ENCODE assay signal across 13 mouse cellular contexts in genomic region chr3:89578083-89578482, GRCm38 (mm10). TPM values are rescaled to one million over a fixed set of nuclear protein-coding genes. Genes with fewer than 3 reads are reported as not detected.
A peak's percentile ranks its signal among the peaks of the same experiment; 100 is the strongest.
DNase-seq lines count a peak whose midpoint lies in the region; ATAC-seq and TF ChIP-seq lines count a peak whose summit lies in the region.
"Had no signal": no experiment of that assay in that cellular context is flagged by ENCODE, and none has a peak within 500 bp of the region (broad histone marks: within the 10 kb centered on the region; RNA-seq: fewer than 3 reads in every experiment).

No protein-coding gene starts in this region.

- peak; percentile 41 for TF ChIP-seq CTCF in intestine, postnatal 0 days (IDR thresholded peaks at IDR 0.05; ENCODE audit: low read depth)

- H3K4me3 ChIP-seq in intestine, postnatal 0 days (ENCODE audit: low read depth, low read length): no peak overlapping the region
- H3K4me3 ChIP-seq in intestine, embryonic 15.5 days (replicated peaks): no peak overlapping the region
- H3K4me3 ChIP-seq in midbrain, embryonic 13.5 days (replicated peaks): no peak overlapping the region
- H3K4me3 ChIP-seq in midbrain, embryonic 15.5 days: no peak overlapping the region
- no peak overlapping the region for H3K4me3 ChIP-seq in ES-E14 (ENCODE audit: insufficient read depth in 1 of 2, low read depth in 1 of 2, low read length in 2 of 2, poor library complexity in 1 of 2, severe bottlenecking in 1 of 2)
- H3K4me3 ChIP-seq: limb, embryonic 12.5 days; midbrain, embryonic 12.5 days; neural tube, embryonic 12.5 days had no signal

- H3K4me1 ChIP-seq in intestine, postnatal 0 days (replicated peaks; ENCODE audit: control insufficient read depth, insufficient read depth, low read length): no peaks in the 10 kb centered on the region
- no peaks in the 10 kb centered on the region for H3K4me1 ChIP-seq in intestine, embryonic 15.5 days (replicated peaks)
- peaks cover 11% of the 10 kb centered on the region for H3K4me1 ChIP-seq in midbrain, embryonic 13.5 days (replicated peaks)
- 0 out of 2 replicates have a peak, but pooled peaks cover 3% of the 10 kb centered on the region for H3K4me1 ChIP-seq in midbrain, embryonic 15.5 days
- H3K4me1 ChIP-seq in ES-E14 (ENCODE audit: control insufficient read depth in 2 of 2, insufficient read depth in 2 of 2, low read length in 2 of 2, poor library complexity in 1 of 2): peaks cover 4 to 14% of the 10 kb centered on the region in 2 experiments; a peak in 3 of 4 replicates
- H3K4me1 ChIP-seq: neural tube, embryonic 12.5 days had no signal

- H3K27me3 ChIP-seq in intestine, postnatal 0 days (replicated peaks; ENCODE audit: control insufficient read depth, insufficient read depth, low read length): no peaks in the 10 kb centered on the region
- H3K27me3 ChIP-seq in intestine, embryonic 15.5 days (replicated peaks): no peaks in the 10 kb centered on the region
- H3K27me3 ChIP-seq in midbrain, embryonic 13.5 days: no peaks in the 10 kb centered on the region
- H3K27me3 ChIP-seq in midbrain, embryonic 15.5 days (replicated peaks): no peaks in the 10 kb centered on the region
- H3K27me3 ChIP-seq: midbrain, embryonic 12.5 days; neural tube, embryonic 12.5 days had no signal

- no peaks in the 10 kb centered on the region for H3K9me3 ChIP-seq in intestine, postnatal 0 days (ENCODE audit: control insufficient read depth)
- H3K9me3 ChIP-seq in intestine, embryonic 15.5 days: no peaks in the 10 kb centered on the region
- no peaks in the 10 kb centered on the region for H3K9me3 ChIP-seq in midbrain, embryonic 13.5 days
- H3K9me3 ChIP-seq in midbrain, embryonic 15.5 days: no peaks in the 10 kb centered on the region
- H3K9me3 ChIP-seq in ES-E14 (ENCODE audit: control insufficient read depth, insufficient read depth, low read depth, low read length): no peaks in the 10 kb centered on the region
- H3K9me3 ChIP-seq: limb, embryonic 12.5 days had no signal

- in situ Hi-C loops in ES-E14 (cut with MboI; ENCODE audit: low sequenced_read_pairs in 2 of 2, unreplicated experiment in 2 of 2): no loop called here

- DNase-seq in ES-E14 (ENCODE audit: low read depth, low spot score): peak; percentile 27
- peak; percentile 27 for DNase-seq in naive thymus-derived CD4-positive, alpha-beta T cell, adult 2 months (ENCODE audit: low read depth)
- no peak for DNase-seq in ovary, adult 18-20 months (ENCODE audit: low spot score)
- DNase-seq in urinary bladder, adult 18-20 months (ENCODE audit: low spot score in 2 of 2): no peak
- DNase-seq: kidney, postnatal 36 days had no signal

- 74% methylated on average over 4 of the region's 4 CpGs for whole genome bisulfite sequencing in intestine, postnatal 0 days
- WGBS in intestine, embryonic 15.5 days: 81% methylated on average over 4 of the region's 4 CpGs
- WGBS in midbrain, embryonic 13.5 days: 69% methylated on average over 4 of the region's 4 CpGs
- WGBS in midbrain, embryonic 15.5 days: 71% methylated on average over 4 of the region's 4 CpGs

- no peak overlapping the region for H3K27ac ChIP-seq in intestine, postnatal 0 days (ENCODE audit: low read depth, low read length)
- H3K27ac ChIP-seq in intestine, embryonic 15.5 days: no peak overlapping the region
- H3K27ac ChIP-seq in midbrain, embryonic 13.5 days: no peak overlapping the region
- no peak overlapping the region for H3K27ac ChIP-seq in midbrain, embryonic 15.5 days
- no peak overlapping the region for H3K27ac ChIP-seq in ES-E14 (ENCODE audit: insufficient read depth, low read depth, low read length, poor library complexity, severe bottlenecking)
- H3K27ac ChIP-seq: limb, embryonic 12.5 days; midbrain, embryonic 12.5 days; neural tube, embryonic 12.5 days had no signal

- no peaks in the 10 kb centered on the region for H3K36me3 ChIP-seq in intestine, postnatal 0 days (ENCODE audit: control insufficient read depth, insufficient read depth)
- H3K36me3 ChIP-seq in intestine, embryonic 15.5 days: no peaks in the 10 kb centered on the region
- no peaks in the 10 kb centered on the region for H3K36me3 ChIP-seq in midbrain, embryonic 13.5 days
- no peaks in the 10 kb centered on the region for H3K36me3 ChIP-seq in midbrain, embryonic 15.5 days (replicated peaks)
- no peaks in the 10 kb centered on the region for H3K36me3 ChIP-seq in ES-E14 (ENCODE audit: control insufficient read depth, insufficient read depth, low read length, poor library complexity, severe bottlenecking)
- H3K36me3 ChIP-seq: limb, embryonic 12.5 days; midbrain, embryonic 12.5 days; neural tube, embryonic 12.5 days had no signal

- no peak for ATAC-seq in intestine, postnatal 0 days
- no peak for ATAC-seq in intestine, embryonic 15.5 days
- 0 out of 2 replicates have a peak, but pooled peaks have one; percentile 20 for ATAC-seq in midbrain, embryonic 13.5 days
- ATAC-seq in midbrain, embryonic 15.5 days (replicated peaks): no peak
- ATAC-seq: hindbrain, embryonic 16.5 days had no signal

- H3K9ac ChIP-seq in intestine, postnatal 0 days (ENCODE audit: low read depth, low read length): no peak overlapping the region
- H3K9ac ChIP-seq in intestine, embryonic 15.5 days: no peak overlapping the region
- H3K9ac ChIP-seq in midbrain, embryonic 13.5 days (replicated peaks): no peak overlapping the region
- no peak overlapping the region for H3K9ac ChIP-seq in midbrain, embryonic 15.5 days
- no peak overlapping the region for H3K9ac ChIP-seq in ES-E14 (ENCODE audit: insufficient read depth, low read depth, low read length, poor library complexity, severe bottlenecking)
- H3K9ac ChIP-seq: limb, embryonic 12.5 days; midbrain, embryonic 12.5 days; neural tube, embryonic 12.5 days had no signal

- no peak overlapping the region for H3K4me2 ChIP-seq in intestine, postnatal 0 days (replicated peaks; ENCODE audit: low read depth)
- H3K4me2 ChIP-seq in intestine, embryonic 15.5 days (replicated peaks): no peak overlapping the region
- no peak overlapping the region for H3K4me2 ChIP-seq in midbrain, embryonic 13.5 days (replicated peaks)
- no peak overlapping the region for H3K4me2 ChIP-seq in midbrain, embryonic 15.5 days
- H3K4me2 ChIP-seq: limb, embryonic 12.5 days; midbrain, embryonic 12.5 days; neural tube, embryonic 12.5 days had no signal

TF ChIP-seq in ES-E14, 5 proteins besides CTCF, POLR2A, EP300 and RAD21:
- TF ChIP-seq CHD2 (IDR thresholded peaks at IDR 0.05; ENCODE audit: low read depth, low read length) (no peak), MAFK (IDR thresholded peaks at IDR 0.05; ENCODE audit: insufficient read depth, low read depth, low read length) (no peak), ZNF384 (IDR thresholded peaks at IDR 0.05; ENCODE audit: low read depth, low read length) (no peak), ZC3H11A (IDR thresholded peaks at IDR 0.05; ENCODE audit: borderline replicate concordance, low read depth, low read length) (no peak), HCFC1 (IDR thresholded peaks at IDR 0.05; ENCODE audit: borderline replicate concordance, insufficient read depth, low read length) (no peak)

RNA-seq across cellular contexts. Expression of gene Kcnn3, which starts 58.1 kb away (rescaled TPM):
- polyA plus RNA-seq in intestine, postnatal 0 days (2015; fragmentation: Nextera tagmentation; extraction: Ambion mirVana): 4.6 TPM in 2 replicates
- 4.4 and 4.6 TPM in 2 replicates for polyA plus RNA-seq in intestine, embryonic 15.5 days (2015; fragmentation: Nextera tagmentation; extraction: Ambion mirVana)
- 4.4 and 5.0 TPM in 2 replicates for polyA plus RNA-seq in midbrain, embryonic 13.5 days (2015; fragmentation: Nextera tagmentation; extraction: Ambion mirVana)
- 8.5 and 8.7 TPM in 2 replicates for polyA plus RNA-seq in midbrain, embryonic 15.5 days (2015; fragmentation: Nextera tagmentation; extraction: Ambion mirVana)
- total RNA-seq in ES-E14 (2012; rRNA removed): 0.13 and 0.26 TPM in 2 replicates

Comparison
In these comparisons a context has a peak if more than half of its experiments do, and no peak if none do; other contexts are left out.
1. DNase-seq: peak in ES-E14 (single experiment) and naive thymus-derived CD4-positive, alpha-beta T cell, adult 2 months (single experiment); none in ovary, adult 18-20 months (single experiment) and urinary bladder, adult 18-20 months (0 of 2).